In the genomic region with DNA sequence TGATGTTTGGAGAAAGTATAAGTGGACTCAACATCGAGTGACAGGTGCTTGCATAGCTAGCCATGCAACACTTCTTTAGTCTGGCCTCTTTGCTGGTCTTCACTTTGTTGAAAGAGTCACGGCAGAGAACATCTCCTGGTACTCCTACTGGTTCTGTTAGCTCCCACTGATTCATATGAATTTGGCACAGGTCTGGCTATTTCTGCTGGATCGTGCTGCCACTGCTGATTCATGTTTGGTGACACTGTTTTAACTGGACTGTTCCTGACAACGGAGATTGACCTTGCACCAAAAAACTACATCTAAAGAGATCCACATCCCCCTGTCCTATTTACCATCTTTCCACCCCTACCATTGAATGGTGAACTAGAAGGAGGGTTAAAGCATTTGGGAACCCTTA, we compare ENCODE assay signal across 27 mouse cellular contexts.
"Had no signal": no experiment of that assay in that cellular context is flagged by ENCODE, and none has a peak within 500 bp of the region (broad histone marks: within the 10 kb centered on the region; RNA-seq: fewer than 3 reads in every experiment).

No protein-coding gene starts in this region.

- H3K9ac ChIP-seq: heart, embryonic 12.5 days; hindbrain, embryonic 12.5 days; hindbrain, embryonic 14.5 days; intestine, embryonic 15.5 days; limb, embryonic 12.5 days; liver, embryonic 13.5 days; liver, embryonic 15.5 days had no signal

- H3K36me3 ChIP-seq: heart, embryonic 10.5 days; heart, embryonic 12.5 days; hindbrain, embryonic 10.5 days; hindbrain, embryonic 12.5 days; intestine, embryonic 15.5 days; limb, embryonic 10.5 days; limb, embryonic 12.5 days; liver, embryonic 13.5 days; liver, embryonic 15.5 days had no signal

- ATAC-seq: hindbrain, embryonic 16.5 days; intestine, embryonic 15.5 days; intestine, postnatal 0 days had no signal

- H3K27ac ChIP-seq: gastrocnemius, adult 2 months; heart, embryonic 10.5 days; hindbrain, embryonic 10.5 days; hindbrain, embryonic 12.5 days; hindbrain, embryonic 14.5 days; intestine, embryonic 15.5 days; layer of hippocampus, adult 2 months; left cerebral cortex, adult 2 months; limb, embryonic 10.5 days; limb, embryonic 12.5 days; liver, embryonic 13.5 days; liver, embryonic 15.5 days had no signal

- H3K27me3 ChIP-seq: heart, embryonic 12.5 days; hindbrain, embryonic 12.5 days; intestine, embryonic 15.5 days; limb, embryonic 12.5 days; liver, embryonic 13.5 days; liver, embryonic 15.5 days had no signal

- DNase-seq: gastrocnemius, adult 2 months; gastrocnemius, postnatal 10 days; gastrocnemius, postnatal 25 days; heart, adult 18-20 months; heart, postnatal 10 days; heart, postnatal 4 days; kidney, adult 18-20 months; kidney, adult 8-10 months; kidney, postnatal 10 days; kidney, postnatal 25 days; kidney, postnatal 4 days; liver; liver, embryonic 13.5 days had no signal

- H3K9me3 ChIP-seq: heart, embryonic 10.5 days; hindbrain, embryonic 12.5 days; intestine, embryonic 15.5 days; limb, embryonic 10.5 days; limb, embryonic 12.5 days; liver, embryonic 15.5 days had no signal

- H3K4me3 ChIP-seq: gastrocnemius, adult 2 months; heart, embryonic 10.5 days; heart, embryonic 12.5 days; hindbrain, embryonic 10.5 days; hindbrain, embryonic 12.5 days; intestine, embryonic 15.5 days; layer of hippocampus, adult 2 months; left cerebral cortex, adult 2 months; limb, embryonic 10.5 days; limb, embryonic 12.5 days; liver, embryonic 13.5 days; liver, embryonic 15.5 days had no signal

- H3K4me2 ChIP-seq: heart, embryonic 12.5 days; hindbrain, embryonic 12.5 days; hindbrain, embryonic 14.5 days; intestine, embryonic 15.5 days; limb, embryonic 12.5 days; liver, embryonic 11.5 days; liver, embryonic 13.5 days; liver, embryonic 15.5 days had no signal

- H3K4me1 ChIP-seq: heart, embryonic 10.5 days; heart, embryonic 12.5 days; hindbrain, embryonic 10.5 days; hindbrain, embryonic 12.5 days; intestine, embryonic 15.5 days; limb, embryonic 10.5 days; limb, embryonic 12.5 days; liver, embryonic 13.5 days; liver, embryonic 15.5 days had no signal
